Mouse (Mus musculus) CH12.LX (cell line): ENCODE measurements around the gene Gm49354. TPM values are rescaled to one million over a fixed set of nuclear protein-coding genes. Genes with fewer than 3 reads are reported as not detected.

Experiments used
- DNase-seq: peaks from one replicate; pipeline ENCODE4 v3.0.0-alpha.2; 2013; ENCODE audit errors: extremely low read depth
- H3K27ac ChIP-seq: 2 replicates; pipeline ENCODE4 v1.5.1; 2012; ENCODE audit warnings: low read depth, mild to moderate bottlenecking, control low read depth, moderate library complexity; ENCODE audit not compliant: insufficient read depth
- H3K27me3 ChIP-seq: replicated peaks from 2 replicates; pipeline ENCODE3; 2012; ENCODE audit warnings: inconsistent platforms
- H3K36me3 ChIP-seq, 2 experiments: replicated peaks in 1 of 2; 2 replicates each; pipeline versions ENCODE3 to v1.6.1; 2012; ENCODE audit warnings: inconsistent platforms in 1 of 2, low read length in 1 of 2, mild to moderate bottlenecking in 1 of 2, mixed read lengths in 1 of 2, moderate library complexity in 1 of 2; ENCODE audit not compliant: control insufficient read depth in 1 of 2, insufficient read depth in 1 of 2
- H3K4me1 ChIP-seq, 2 experiments: 2 replicates each; pipeline ENCODE4 v1.6.1; 2012; ENCODE audit warnings: inconsistent platforms in 1 of 2, moderate library complexity in 1 of 2; ENCODE audit not compliant: insufficient read depth in 2 of 2, control insufficient read depth in 1 of 2
- H3K4me2 ChIP-seq: 2 replicates; pipeline ENCODE4 v1.6.1; 2012; ENCODE audit warnings: low read depth, mild to moderate bottlenecking, control low read depth; ENCODE audit not compliant: poor library complexity, insufficient read depth, severe bottlenecking
- H3K4me3 ChIP-seq, 3 experiments: fragments of 150-350 bp in 1 of 3; sonication (generic) in 1 of 3; replicated peaks in 1 of 3; 2 replicates each; pipeline versions ENCODE3 to v1.5.1; 2011 to 2012; ENCODE audit warnings: low read depth in 2 of 3, low read length in 2 of 3, mild to moderate bottlenecking in 2 of 3, moderate library complexity in 2 of 3, control low read depth in 1 of 3, improper control_type of control experiment in 1 of 3, inconsistent platforms in 1 of 3, mixed read lengths in 1 of 3; ENCODE audit not compliant: poor library complexity in 1 of 3
- H3K79me2 ChIP-seq: replicated peaks from 2 replicates; pipeline ENCODE4 v1.6.1; 2012; ENCODE audit warnings: mild to moderate bottlenecking, moderate library complexity; ENCODE audit not compliant: control insufficient read depth, poor library complexity, insufficient read depth, severe bottlenecking; ENCODE audit errors: extremely low read depth
- H3K9ac ChIP-seq: 2 replicates; pipeline ENCODE4 v1.6.1; 2012; ENCODE audit warnings: low read depth, mild to moderate bottlenecking, control low read depth, moderate library complexity; ENCODE audit not compliant: insufficient read depth
- H3K9me3 ChIP-seq: replicated peaks from 2 replicates; pipeline ENCODE3; 2012; ENCODE audit warnings: low read length, inconsistent platforms, mixed read lengths
- BHLHE40 ChIP-seq: IDR thresholded peaks from 2 replicates; pipeline ENCODE4 v1.6.1; 2011; ENCODE audit warnings: mild to moderate bottlenecking, low read depth, low read length, improper control_type of control experiment
- CHD1 ChIP-seq: IDR thresholded peaks from 2 replicates; pipeline ENCODE4 v1.6.1; 2012; ENCODE audit warnings: low read depth, low read length, improper control_type of control experiment, inconsistent platforms
- E2F4 ChIP-seq: IDR thresholded peaks from 2 replicates; pipeline ENCODE4 v1.6.1; 2011; ENCODE audit warnings: low read depth, low read length, improper control_type of control experiment; ENCODE audit not compliant: insufficient replicate concordance
- EP300 ChIP-seq: IDR thresholded peaks from 2 replicates; pipeline ENCODE4 v1.6.1; 2011; ENCODE audit warnings: low read length, improper control_type of control experiment
- GABPA ChIP-seq: IDR thresholded peaks from 2 replicates; pipeline ENCODE4 v1.6.1; 2012; ENCODE audit warnings: low read depth, low read length, improper control_type of control experiment, inconsistent platforms; ENCODE audit not compliant: insufficient replicate concordance
- HCFC1 ChIP-seq: IDR thresholded peaks from 2 replicates; pipeline ENCODE4 v1.6.1; 2012; ENCODE audit warnings: low read depth, mild to moderate bottlenecking, inconsistent platforms, low read length, improper control_type of control experiment
- JUND ChIP-seq: conservative IDR thresholded peaks from 2 replicates; pipeline ENCODE4 v1.6.1; 2011; ENCODE audit warnings: low read depth, low read length, improper control_type of control experiment
- MAFK ChIP-seq: IDR thresholded peaks from 2 replicates; pipeline ENCODE4 v1.6.1; 2011; ENCODE audit warnings: low read length, improper control_type of control experiment; ENCODE audit not compliant: insufficient replicate concordance
- MAZ ChIP-seq: IDR thresholded peaks from 2 replicates; pipeline ENCODE4 v1.6.1; 2012; ENCODE audit warnings: low read depth, mild to moderate bottlenecking, inconsistent platforms, low read length, improper control_type of control experiment, moderate library complexity
- MEF2A ChIP-seq: IDR thresholded peaks from 2 replicates; pipeline ENCODE4 v1.6.1; 2014; ENCODE audit warnings: low read depth, mild to moderate bottlenecking, inconsistent platforms, low read length, improper control_type of control experiment, borderline replicate concordance
- MXI1 ChIP-seq: IDR thresholded peaks from 2 replicates; pipeline ENCODE4 v1.6.1; 2011; ENCODE audit warnings: mild to moderate bottlenecking, low read depth, low read length, improper control_type of control experiment
- MYC ChIP-seq: IDR thresholded peaks from 2 replicates; pipeline ENCODE4 v1.6.1; 2011; ENCODE audit warnings: low read depth, mild to moderate bottlenecking, improper control_type of control experiment, low read length
- NELFE ChIP-seq: IDR thresholded peaks from 2 replicates; pipeline ENCODE4 v1.6.1; 2011; ENCODE audit warnings: low read depth, low read length, improper control_type of control experiment
- NRF1 ChIP-seq: IDR thresholded peaks from 2 replicates; pipeline ENCODE4 v1.6.1; 2014; ENCODE audit warnings: low read depth, mild to moderate bottlenecking, inconsistent platforms, low read length, improper control_type of control experiment, moderate library complexity
- PAX5 ChIP-seq: IDR thresholded peaks from 2 replicates; pipeline ENCODE4 v1.6.1; 2012; ENCODE audit warnings: low read length, inconsistent platforms, mixed read lengths
- POLR2A ChIP-seq: IDR thresholded peaks from 2 replicates; pipeline ENCODE4 v1.6.1; 2011; ENCODE audit warnings: low read depth, mild to moderate bottlenecking, improper control_type of control experiment, low read length
- RAD21 ChIP-seq: IDR thresholded peaks from 2 replicates; pipeline ENCODE4 v1.6.1; 2011; ENCODE audit warnings: low read depth, mild to moderate bottlenecking, low read length, improper control_type of control experiment, moderate library complexity
- RCOR1 ChIP-seq: conservative IDR thresholded peaks from 2 replicates; pipeline ENCODE4 v1.6.1; 2012; ENCODE audit warnings: low read depth, mild to moderate bottlenecking, inconsistent platforms, low read length, improper control_type of control experiment
- SIN3A ChIP-seq: IDR thresholded peaks from 2 replicates; pipeline ENCODE4 v1.6.1; 2012; ENCODE audit warnings: low read length, improper control_type of control experiment, inconsistent platforms
- TBP ChIP-seq: conservative IDR thresholded peaks from 2 replicates; pipeline ENCODE4 v1.6.1; 2011; ENCODE audit warnings: low read depth, low read length, improper control_type of control experiment
- UBTF ChIP-seq: IDR thresholded peaks from 2 replicates; pipeline ENCODE4 v1.6.1; 2012; ENCODE audit warnings: low read depth, mild to moderate bottlenecking, inconsistent platforms, low read length, improper control_type of control experiment, moderate library complexity
- USF1 ChIP-seq: IDR thresholded peaks from 2 replicates; pipeline ENCODE4 v1.6.1; 2014; ENCODE audit warnings: low read depth, mild to moderate bottlenecking, inconsistent platforms, low read length, improper control_type of control experiment
- USF2 ChIP-seq: conservative IDR thresholded peaks from 2 replicates; pipeline ENCODE4 v1.6.1; 2011; ENCODE audit warnings: low read depth, low read length, improper control_type of control experiment
- ZMIZ1 ChIP-seq: IDR thresholded peaks from 2 replicates; pipeline ENCODE4 v1.6.1; 2012; ENCODE audit warnings: low read depth, mild to moderate bottlenecking, inconsistent platforms, low read length, improper control_type of control experiment
- dilution Hi-C: fragments of 300-500 bp; cut with MboI; formaldehyde crosslinking; loops from 2 replicates; pipeline ENCODE4 v1.14.3; 2020; ENCODE audit warnings: low sequenced_read_pairs; ENCODE audit not compliant: extremely low pct_unique_long_range_greater_than_20kb, extremely low pct_ligation_motif_present
- in situ Hi-C: fragments of 300-500 bp; cut with MboI; formaldehyde crosslinking; loops from 3 replicates; pipeline ENCODE4 v1.14.3; 2019; ENCODE audit warnings: low sequenced_read_pairs, low pct_ligation_motif_present, low pct_unique_long_range_greater_than_20kb, mixed read lengths
- polyA plus RNA-seq: library from polyadenylated mRNA; unstranded; fragments of >175 nt; gene quantifications from 2 replicates; pipeline ENCODE4 v1.2.1, GENCODE M21; 2012; ENCODE audit warnings: low read depth; ENCODE audit not compliant: insufficient read length
- total RNA-seq, 2 experiments: library from RNA; depleted of rRNA; stranded (reverse); fragments of 300-350 nt in 1 of 2; fragments of >200 nt in 1 of 2; gene quantifications; 2 replicates each; pipeline ENCODE4 v1.2.3; 2012 to 2014

Gm49354 gene
- total and polyA plus RNA-seq, 3 experiments, result not detected

- H3K27ac ChIP-seq, result no peak overlapping the region
- peaks cover 0 to 8% of the 10 kb centered on the region in 2 experiments; a peak in 2 of 4 replicates for H3K4me1 ChIP-seq
- H3K4me2 ChIP-seq, result no peak overlapping the region
- dilution Hi-C loops, result no loop called here
- in situ Hi-C loops, result no loop called here
- H3K79me2 ChIP-seq, result no peaks in the 10 kb centered on the region
- H3K9me3 ChIP-seq, result no peaks in the 10 kb centered on the region
- no peak overlapping the region for H3K9ac ChIP-seq
- H3K27me3 ChIP-seq, result no peaks in the 10 kb centered on the region
- H3K36me3 ChIP-seq, result peaks cover 40 to 69% of the 10 kb centered on the region in 2 experiments
- no peak overlapping the region for H3K4me3 ChIP-seq
- no peak for DNase-seq
- TF ChIP-seq NRF1 (no peak), HCFC1 (no peak), JUND (no peak), GABPA (no peak), MYC (no peak), USF1 (no peak), MEF2A (no peak), CHD1 (no peak), MAFK (no peak), UBTF (no peak), MAZ (no peak), POLR2A (no peak), RCOR1 (no peak), BHLHE40 (no peak), E2F4 (no peak), PAX5 (no peak), ZMIZ1 (no peak), MXI1 (no peak)
These were observed 25.1 kb downstream of the Gm49354 start for GRCm38 (mm10) chr13:59756906-59757305.

- Histone ChIP-seq H3K79me2 (no peaks in the 10 kb centered on the region), H3K9me3 (no peaks in the 10 kb centered on the region), H3K4me3 (no peak overlapping the region), H3K4me1 (no peaks in the 10 kb centered on the region), H3K27me3 (no peaks in the 10 kb centered on the region), H3K4me2 (no peak overlapping the region)
- in situ Hi-C loops, result no loop called here
- dilution Hi-C loops, result no loop called here
- TF ChIP-seq NELFE (no peak), EP300 (no peak), NRF1 (no peak), RCOR1 (no peak), RAD21 (no peak), MYC (no peak), USF2 (no peak), TBP (no peak), SIN3A (no peak)
- TF ChIP-seq, all 38 proteins: peak for 0
- Histone ChIP-seq H3K27ac (no peak overlapping the region), H3K9ac (no peak overlapping the region), H3K36me3 (peaks cover 6 to 19% of the 10 kb centered on the region in 2 experiments)
- DNase-seq, result no peak
These were observed 31.7 kb downstream of the Gm49354 start for GRCm38 (mm10) chr13:59750310-59750709.
